Mouse (Mus musculus) cerebellum, adult 2 months (tissue): ENCODE results near the gene Plxna2. TPM values are rescaled to one million over a fixed set of nuclear protein-coding genes. Genes with fewer than 3 reads are reported as not detected.
A peak's percentile ranks its signal among the peaks of the same experiment; 100 is the strongest.

Experiments
- DNase-seq, 2 experiments: peaks; one replicate each; pipeline ENCODE4 v3.0.0; 2021
- H3K27ac ChIP-seq: fragments of 200-500 bp; 2 replicates; pipeline ENCODE4 v1.5.1; 2012; ENCODE audit warnings: low read length, control low read depth, inconsistent platforms; ENCODE audit not compliant: insufficient read depth
- H3K27me3 ChIP-seq: fragments of 200-500 bp; 2 replicates; pipeline ENCODE4 v1.6.1; 2012; ENCODE audit warnings: inconsistent platforms, mild to moderate bottlenecking, low read length, moderate library complexity; ENCODE audit not compliant: control insufficient read depth, insufficient read depth
- H3K4me1 ChIP-seq: fragments of 200-500 bp; 2 replicates; pipeline ENCODE4 v1.6.1; 2011; ENCODE audit warnings: low read length; ENCODE audit not compliant: control insufficient read depth, insufficient read depth
- H3K4me3 ChIP-seq: fragments of 200-500 bp; replicated peaks from 2 replicates; pipeline ENCODE3; 2011; ENCODE audit warnings: mild to moderate bottlenecking, low read depth, low read length, control low read depth; ENCODE audit not compliant: insufficient read depth
- CTCF ChIP-seq: fragments of 200-500 bp; IDR thresholded peaks from 2 replicates; pipeline ENCODE4 v1.5.1; 2011; ENCODE audit warnings: low read depth, mild to moderate bottlenecking, control low read depth, low read length, moderate library complexity, borderline replicate concordance; ENCODE audit not compliant: insufficient read depth
- POLR2A ChIP-seq: fragments of 200-500 bp; IDR thresholded peaks from 2 replicates; pipeline ENCODE4 v1.6.1; 2011; ENCODE audit warnings: low read length, control low read depth, borderline replicate concordance; ENCODE audit not compliant: insufficient read depth
- WGBS: fragments of 180-500 bp; shearing (Covaris S2); methylation state at CpG from one replicate; pipeline ENCODE4 v1.1.7; 2018; 5-methylcytosine and 5-hydroxymethylcytosine counted together
- polyA plus RNA-seq: library from polyadenylated mRNA; depleted of rRNA; stranded (reverse); fragments of >200 nt; gene quantifications from 2 replicates; pipeline ENCODE4 v1.2.3, GENCODE M21; 2012

The Plxna2 gene
- polyA plus RNA-seq, 1 experiment: 18.0 TPM

DNA sequence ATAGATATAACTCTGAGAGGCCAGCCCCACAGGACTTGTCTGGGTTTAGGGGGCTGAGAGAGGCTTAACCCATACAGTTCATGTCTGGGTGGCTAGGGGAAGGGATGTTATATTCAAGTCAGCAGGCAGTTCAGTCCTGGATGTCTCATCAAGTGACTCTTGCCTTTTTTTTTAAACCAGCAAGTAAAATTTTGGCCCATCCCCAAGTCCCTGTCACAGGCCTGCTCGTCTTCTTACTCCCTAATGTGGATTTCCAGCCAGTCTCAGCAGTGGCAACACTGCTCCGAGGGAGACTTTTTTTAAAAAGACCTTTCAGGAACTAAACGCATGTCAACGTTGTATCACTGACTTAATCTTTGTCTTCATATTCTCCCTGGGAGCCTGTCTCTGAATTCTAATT lies 7.0 kb downstream of the Plxna2 start:
- Histone ChIP-seq H3K4me1 (peaks cover 45% of the 10 kb centered on the region), H3K4me3 (no peak overlapping the region), H3K27ac (no peak overlapping the region), H3K27me3 (no peaks in the 10 kb centered on the region)
- no peak for TF ChIP-seq CTCF
- no peak for TF ChIP-seq POLR2A
- 26% methylated on average over 4 of the region's 4 CpGs for WGBS
- DNase-seq: peak in 1 of 2 experiments; percentile 43

DNA sequence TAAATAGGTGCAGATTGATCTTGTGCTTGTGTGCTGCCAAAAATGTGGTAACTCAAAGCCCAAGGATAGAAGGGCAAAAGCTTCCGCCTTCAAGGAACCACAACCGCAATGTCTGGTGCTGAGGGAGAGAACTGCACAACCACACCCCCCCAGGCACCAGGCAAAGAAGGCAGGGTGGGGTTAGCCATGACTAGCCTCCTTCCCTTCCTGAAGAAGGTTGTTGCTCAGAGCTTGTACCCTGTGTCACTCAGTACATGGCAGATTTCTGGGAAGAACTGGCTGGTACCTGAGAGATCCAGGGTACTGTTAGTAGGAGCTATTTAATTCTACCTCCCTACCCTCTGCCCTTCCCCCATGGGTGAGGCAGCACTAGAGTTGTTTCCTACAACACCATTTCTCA lies 8.1 kb downstream of the Plxna2 start:
- WGBS: 81% methylated on average over 2 of the region's 2 CpGs
- Histone ChIP-seq H3K4me3 (no peak overlapping the region), H3K4me1 (peaks cover 48% of the 10 kb centered on the region)

DNA sequence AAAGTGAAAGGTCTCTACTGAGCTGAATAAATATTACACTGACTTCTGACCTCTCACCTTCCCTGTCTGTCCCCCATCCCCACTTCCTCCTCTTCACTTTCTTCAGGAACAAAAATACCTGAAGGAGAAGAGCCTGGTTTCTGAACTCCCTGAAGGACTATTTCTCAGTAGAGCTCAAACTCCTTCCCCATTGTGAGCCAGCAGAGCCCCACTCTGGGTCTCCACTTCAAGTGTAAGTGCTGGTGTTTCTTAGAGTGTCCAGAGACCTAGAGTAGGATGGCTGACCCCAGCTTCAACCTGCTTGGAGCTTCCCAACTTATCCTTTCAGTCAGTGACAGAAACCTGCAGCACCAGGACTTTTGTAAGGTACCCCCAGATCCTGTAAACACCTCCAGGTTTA lies 9.3 kb downstream of the Plxna2 start:
- H3K27ac ChIP-seq: no peak overlapping the region

More for the DNA sequence above, 8.1 kb downstream of the Plxna2 start:
- DNase-seq: peak in 1 of 2 experiments; percentile 7
- Histone ChIP-seq H3K27ac (no peak overlapping the region), H3K27me3 (no peaks in the 10 kb centered on the region)
- TF ChIP-seq CTCF (no peak), POLR2A (no peak)

DNA sequence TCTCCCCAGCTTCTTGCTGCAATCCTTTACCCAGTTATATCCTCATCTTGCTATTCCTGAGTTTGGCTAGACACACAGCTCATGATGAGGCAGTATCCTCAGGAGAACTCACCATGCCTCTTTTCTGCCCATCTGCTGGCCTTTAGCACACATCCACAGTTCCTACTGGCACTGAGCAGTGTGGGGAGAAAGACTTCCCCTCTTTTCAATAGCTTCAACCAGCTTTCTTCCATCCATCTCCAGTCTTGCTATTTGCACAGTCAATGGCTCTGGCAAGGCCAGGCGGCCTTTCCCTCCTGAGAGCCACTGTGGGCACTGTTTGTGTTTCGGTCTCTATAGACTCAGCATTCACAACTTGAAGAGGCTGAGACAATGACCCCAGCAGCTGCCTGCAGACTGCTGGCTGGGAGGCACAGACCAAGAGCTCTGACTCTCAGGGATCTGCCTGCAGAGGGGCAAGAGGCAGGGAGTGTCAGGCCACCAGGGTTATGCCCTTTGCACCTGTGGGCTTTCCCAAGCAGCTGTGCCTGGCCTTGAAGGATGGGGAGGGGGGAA lies 11.2 kb downstream of the Plxna2 start:
- WGBS: 60% methylated on average over 2 of the region's 2 CpGs
- H3K27ac ChIP-seq: no peak overlapping the region
- TF ChIP-seq CTCF: no peak
- TF ChIP-seq POLR2A: no peak
- H3K4me3 ChIP-seq: no peak overlapping the region
- peaks cover 35% of the 10 kb centered on the region for H3K4me1 ChIP-seq
- no peaks in the 10 kb centered on the region for H3K27me3 ChIP-seq
- DNase-seq: no peak

More for the DNA sequence above, 9.3 kb downstream of the Plxna2 start:
- peaks cover 47% of the 10 kb centered on the region for H3K4me1 ChIP-seq
- H3K27me3 ChIP-seq: no peaks in the 10 kb centered on the region
- no peak for DNase-seq
- no peak overlapping the region for H3K4me3 ChIP-seq
- TF ChIP-seq CTCF (no peak), POLR2A (no peak)

DNA sequence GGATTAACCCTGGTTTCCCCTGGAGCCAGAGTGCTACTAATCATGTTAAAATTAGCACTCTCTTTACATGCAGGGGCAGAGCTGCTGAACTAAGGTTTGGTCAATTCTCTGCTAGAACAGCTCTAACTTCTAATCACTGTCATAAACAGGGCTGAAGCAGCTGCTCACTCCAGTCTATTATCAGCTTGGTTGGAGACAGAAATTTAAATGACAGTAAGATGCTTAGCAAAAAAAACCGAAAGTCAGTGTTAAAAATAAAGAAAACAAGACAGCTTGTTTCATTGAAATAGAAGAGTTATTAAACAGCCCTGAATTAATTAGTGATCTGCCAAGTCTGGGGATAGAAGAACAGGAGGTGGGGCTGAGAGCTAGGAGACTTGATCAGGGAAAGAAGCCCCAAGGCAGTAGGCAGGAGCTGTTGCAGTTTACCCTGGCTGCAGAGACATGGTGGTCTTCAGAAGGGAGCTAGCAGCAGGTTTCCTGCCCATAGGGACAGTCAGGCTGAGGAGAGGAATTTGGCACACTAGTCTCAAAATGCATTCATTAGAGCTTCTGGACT lies 12.6 kb downstream of the Plxna2 start:
- WGBS: 26% methylated on average over 1 of the region's 1 CpGs
- DNase-seq: no peak
- Histone ChIP-seq H3K27ac (no peak overlapping the region), H3K27me3 (no peaks in the 10 kb centered on the region), H3K4me3 (no peak overlapping the region), H3K4me1 (peaks cover 28% of the 10 kb centered on the region)
- no peak for TF ChIP-seq POLR2A
- no peak for TF ChIP-seq CTCF

DNA sequence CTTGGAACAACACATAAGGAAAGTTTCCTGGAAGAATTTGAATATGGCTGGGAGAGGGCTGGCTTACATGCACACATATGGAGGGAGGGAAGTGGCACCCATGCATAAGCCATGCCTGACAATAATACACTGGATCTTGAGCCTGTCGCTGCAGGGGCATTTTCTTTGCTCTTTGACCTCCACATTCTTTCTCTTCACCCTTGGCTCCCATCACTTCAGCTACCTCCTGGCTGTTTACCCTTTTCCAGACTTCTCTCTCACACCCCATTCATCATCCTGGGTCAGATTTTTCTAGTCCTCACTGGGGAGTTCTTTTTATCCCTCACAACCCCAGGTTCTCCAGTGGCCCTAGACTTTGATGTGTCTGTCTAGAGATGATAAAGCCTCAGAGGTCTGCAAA lies 13.6 kb downstream of the Plxna2 start:
- no peak overlapping the region for H3K27ac ChIP-seq
- H3K4me1 ChIP-seq: peaks cover 23% of the 10 kb centered on the region
- no peak for DNase-seq
- 86% methylated on average over 1 of the region's 1 CpGs for WGBS
- H3K4me3 ChIP-seq: no peak overlapping the region
- TF ChIP-seq POLR2A (no peak), CTCF (no peak)
- H3K27me3 ChIP-seq: no peaks in the 10 kb centered on the region

DNA sequence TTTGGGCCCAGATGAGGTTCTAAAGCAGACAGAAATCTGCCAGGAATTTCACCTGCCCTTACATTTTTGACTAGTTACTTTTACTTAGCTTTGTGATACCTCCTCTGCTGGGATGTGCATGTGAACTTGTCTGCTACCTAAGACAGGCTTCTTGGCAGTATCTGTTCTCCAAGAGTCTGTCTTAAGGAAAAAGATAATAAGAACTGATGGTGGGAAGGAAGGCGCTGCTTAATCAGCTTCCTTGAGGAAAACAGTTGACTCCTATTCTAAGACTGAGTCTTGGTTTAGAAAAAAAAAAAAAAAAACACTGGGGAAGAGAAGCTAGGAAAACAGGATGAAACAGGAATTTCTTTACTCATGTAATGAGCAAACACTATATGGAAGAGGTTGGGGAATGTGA lies 14.0 kb downstream of the Plxna2 start:
- TF ChIP-seq POLR2A (no peak), CTCF (no peak)

DNA sequence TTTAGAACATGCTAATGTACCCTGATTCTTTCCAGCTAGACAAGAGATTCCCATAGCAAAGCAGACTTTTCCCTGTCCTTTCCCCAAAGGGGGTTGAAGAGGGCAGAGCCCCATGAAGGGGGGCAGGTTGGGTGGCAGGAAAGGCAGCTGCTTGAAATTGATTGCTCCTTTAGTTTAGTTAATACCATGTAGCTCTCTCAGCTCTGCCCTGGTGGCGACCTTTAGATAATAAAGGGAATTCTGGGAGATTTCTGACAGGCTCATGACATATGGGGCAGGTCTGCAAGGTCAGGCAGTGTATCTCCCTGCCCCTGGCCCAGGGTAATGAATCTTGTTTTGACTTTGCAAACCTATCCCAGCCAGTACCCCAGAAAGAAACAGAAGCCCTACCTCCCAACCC lies 17.4 kb downstream of the Plxna2 start:
- no peak for TF ChIP-seq POLR2A
- no peak for TF ChIP-seq CTCF
- no peaks in the 10 kb centered on the region for H3K27me3 ChIP-seq
- 66% methylated on average over 1 of the region's 1 CpGs for WGBS
- H3K27ac ChIP-seq: no peak overlapping the region
- peaks cover 16% of the 10 kb centered on the region for H3K4me1 ChIP-seq
- no peak overlapping the region for H3K4me3 ChIP-seq
- no peak for DNase-seq

More for the DNA sequence above, 14.0 kb downstream of the Plxna2 start:
- H3K4me3 ChIP-seq: no peak overlapping the region
- H3K27me3 ChIP-seq: no peaks in the 10 kb centered on the region
- 93% methylated on average over 1 of the region's 1 CpGs for WGBS
- no peak overlapping the region for H3K27ac ChIP-seq
- H3K4me1 ChIP-seq: peaks cover 23% of the 10 kb centered on the region
- DNase-seq: no peak
